Mouse (Mus musculus): ENCODE measurements around the gene Stap2. TPM values are rescaled to one million over a fixed set of nuclear protein-coding genes. Genes with fewer than 3 reads are reported as not detected.
A peak's percentile ranks its signal among the peaks of the same experiment; 100 is the strongest.

Stap2 gene
- 6.5 and 6.8 TPM in 2 replicates for polyA plus RNA-seq (2015; fragmentation: Nextera tagmentation; extraction: Ambion mirVana)

DNA sequence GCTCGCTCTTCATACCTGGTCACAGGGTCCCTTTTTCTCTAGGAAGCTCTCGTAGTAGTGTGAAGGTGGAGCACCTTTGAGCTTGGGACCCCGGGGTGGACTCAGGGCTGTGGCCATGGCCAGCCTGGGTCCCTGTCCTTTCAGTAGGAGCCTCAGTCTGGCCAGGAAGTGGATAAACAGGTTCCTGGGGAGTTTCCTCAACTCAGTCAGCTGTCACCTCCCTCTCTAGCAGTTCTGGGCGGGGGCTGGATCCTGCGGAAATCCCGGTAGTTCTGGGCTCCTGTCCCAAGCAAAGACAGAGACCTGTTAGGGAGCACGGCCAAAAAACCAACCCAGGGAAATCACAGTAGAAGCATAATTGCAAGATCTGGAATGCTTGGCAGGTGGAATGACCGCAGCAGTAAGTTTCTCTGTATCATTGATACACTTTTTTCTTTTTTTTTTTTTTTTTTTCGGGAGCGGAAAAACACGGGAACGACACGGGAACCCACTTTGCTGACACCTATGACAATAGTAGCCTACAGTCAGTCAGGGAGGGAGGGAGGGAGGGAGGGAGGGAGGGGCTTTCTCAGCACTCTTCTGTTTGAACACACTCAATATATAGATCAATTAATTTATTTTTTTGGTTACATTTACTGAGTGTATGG, at the start of gene Stap2, which contains the start of gene Mpnd:
Stap2 (minus strand) TSS at position 170 of the 647 bp plus-strand sequence.
Mpnd (plus strand) TSS at position 297 of the 647 bp plus-strand sequence.
- WGBS, result 50% methylated on average over 13 of the region's 13 CpGs

GRCm38 (mm10) chr17:56054938-56055337, 49.6 kb upstream of the Stap2 start:
- H3K27ac ChIP-seq (ENCODE audit: low read depth, low read length), result no peak overlapping the region
- H3K4me1 ChIP-seq (ENCODE audit: control insufficient read depth, insufficient read depth, low read depth, low read length), result no peaks in the 10 kb centered on the region
- no peak for ATAC-seq
- H3K36me3 ChIP-seq (ENCODE audit: control insufficient read depth, insufficient read depth, low read length), result peaks cover 6% of the 10 kb centered on the region
- no peak overlapping the region for H3K9ac ChIP-seq (ENCODE audit: low read depth, low read length)
- no peaks in the 10 kb centered on the region for H3K27me3 ChIP-seq (replicated peaks; ENCODE audit: control insufficient read depth, insufficient read depth, low read length)
- no peaks in the 10 kb centered on the region for H3K9me3 ChIP-seq (ENCODE audit: control insufficient read depth, low read length)
- no peak overlapping the region for H3K4me2 ChIP-seq (ENCODE audit: low read length)
- no peak overlapping the region for H3K4me3 ChIP-seq (ENCODE audit: low read length)

More for the DNA sequence above, at the start of gene Stap2, which contains the start of gene Mpnd:
- Histone ChIP-seq H3K4me2 (ENCODE audit: low read length) (no peak within 1 kb of the TSS), H3K36me3 (ENCODE audit: control insufficient read depth, insufficient read depth, low read length) (no peaks in the 10 kb centered on the region), H3K27me3 (replicated peaks; ENCODE audit: control insufficient read depth, insufficient read depth, low read length) (peaks cover 1% of the 10 kb centered on the region), H3K9me3 (ENCODE audit: control insufficient read depth, low read length) (no peaks in the 10 kb centered on the region), H3K27ac (ENCODE audit: low read depth, low read length) (no peak within 1 kb of the TSS), H3K9ac (ENCODE audit: low read depth, low read length) (no peak within 1 kb of the TSS; the same call in 1 of the 2 replicates), H3K4me3 (ENCODE audit: low read length) (peak within 1 kb of the TSS; percentile 8; the same call in 1 of the 2 replicates), H3K4me1 (ENCODE audit: control insufficient read depth, insufficient read depth, low read depth, low read length) (peaks cover 13% of the 10 kb centered on the region)
- no peak for ATAC-seq

GRCm38 (mm10) chr17:56051369-56051768, 46.0 kb upstream of the Stap2 start:
- Histone ChIP-seq H3K27ac (ENCODE audit: low read depth, low read length) (no peak overlapping the region), H3K4me1 (ENCODE audit: control insufficient read depth, insufficient read depth, low read depth, low read length) (no peaks in the 10 kb centered on the region), H3K9ac (ENCODE audit: low read depth, low read length) (no peak overlapping the region), H3K27me3 (replicated peaks; ENCODE audit: control insufficient read depth, insufficient read depth, low read length) (no peaks in the 10 kb centered on the region), H3K9me3 (ENCODE audit: control insufficient read depth, low read length) (no peaks in the 10 kb centered on the region), H3K4me3 (ENCODE audit: low read length) (no peak overlapping the region), H3K4me2 (ENCODE audit: low read length) (no peak overlapping the region), H3K36me3 (ENCODE audit: control insufficient read depth, insufficient read depth, low read length) (peaks cover 3% of the 10 kb centered on the region; the same call in 1 of the 2 replicates)
- WGBS, result 89% methylated on average over 5 of the region's 5 CpGs
- no peak for ATAC-seq

DNA sequence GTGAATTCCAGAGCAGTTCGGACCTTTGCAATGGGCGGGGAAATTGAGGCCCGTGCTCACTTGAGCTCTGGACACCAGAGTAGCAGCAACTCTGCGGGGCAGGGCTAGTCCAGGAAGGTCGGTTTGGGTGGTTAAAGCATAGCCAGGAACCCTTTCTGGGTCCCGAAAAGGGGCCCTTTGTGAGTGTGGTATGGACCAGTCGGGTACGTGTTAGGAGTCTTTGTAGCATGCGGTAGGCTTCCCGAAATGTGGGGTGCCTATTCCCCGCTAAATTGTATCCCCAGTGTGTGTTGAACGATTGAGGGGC, 35.4 kb upstream of the Stap2 start:
- H3K4me1 ChIP-seq (ENCODE audit: control insufficient read depth, insufficient read depth, low read depth, low read length), result peaks cover 9% of the 10 kb centered on the region
- no peaks in the 10 kb centered on the region for H3K36me3 ChIP-seq (ENCODE audit: control insufficient read depth, insufficient read depth, low read length)
- ATAC-seq, result no peak
- H3K4me2 ChIP-seq (ENCODE audit: low read length), result peak overlapping the region; percentile 98
- peak overlapping the region; percentile 73 for H3K9ac ChIP-seq (ENCODE audit: low read depth, low read length)
- WGBS, result 2% methylated on average over 12 of the region's 12 CpGs
- peak overlapping the region; percentile 91 for H3K4me3 ChIP-seq (ENCODE audit: low read length)
- no peaks in the 10 kb centered on the region for H3K27me3 ChIP-seq (replicated peaks; ENCODE audit: control insufficient read depth, insufficient read depth, low read length)
- no peaks in the 10 kb centered on the region for H3K9me3 ChIP-seq (ENCODE audit: control insufficient read depth, low read length)
- H3K27ac ChIP-seq (ENCODE audit: low read depth, low read length), result no peak overlapping the region

GRCm38 (mm10) chr17:56040030-56040856, 34.9 kb upstream of the Stap2 start, which contains the start of gene Chaf1a:
Chaf1a (plus strand) TSS chr17:56040439.
- no peaks in the 10 kb centered on the region for H3K27me3 ChIP-seq (replicated peaks; ENCODE audit: control insufficient read depth, insufficient read depth, low read length)
- WGBS, result under 1% methylated on average over 68 of the region's 68 CpGs
- peak within 1 kb of the TSS; percentile 98 for H3K4me2 ChIP-seq (ENCODE audit: low read length)
- H3K4me3 ChIP-seq (ENCODE audit: low read length), result peak within 1 kb of the TSS; percentile 91
- peak within 1 kb of the TSS; percentile 54; the same call in 1 of the 2 replicates for H3K27ac ChIP-seq (ENCODE audit: low read depth, low read length)
- no peaks in the 10 kb centered on the region for H3K36me3 ChIP-seq (ENCODE audit: control insufficient read depth, insufficient read depth, low read length)
- H3K4me1 ChIP-seq (ENCODE audit: control insufficient read depth, insufficient read depth, low read depth, low read length), result peaks cover 15% of the 10 kb centered on the region
- H3K9me3 ChIP-seq (ENCODE audit: control insufficient read depth, low read length), result no peaks in the 10 kb centered on the region
- ATAC-seq, result peak; percentile 87
- peak within 1 kb of the TSS; percentile 73 for H3K9ac ChIP-seq (ENCODE audit: low read depth, low read length)

GRCm38 (mm10) chr17:56039345-56039744, 34.0 kb upstream of the Stap2 start:
- WGBS, result 81% methylated on average over 4 of the region's 4 CpGs
- no peaks in the 10 kb centered on the region for H3K36me3 ChIP-seq (ENCODE audit: control insufficient read depth, insufficient read depth, low read length)
- peaks cover 19% of the 10 kb centered on the region for H3K4me1 ChIP-seq (ENCODE audit: control insufficient read depth, insufficient read depth, low read depth, low read length)
- no peak overlapping the region for H3K27ac ChIP-seq (ENCODE audit: low read depth, low read length)
- no peaks in the 10 kb centered on the region for H3K27me3 ChIP-seq (replicated peaks; ENCODE audit: control insufficient read depth, insufficient read depth, low read length)
- no peak overlapping the region; the same call in 1 of the 2 replicates for H3K4me3 ChIP-seq (ENCODE audit: low read length)
- H3K9ac ChIP-seq (ENCODE audit: low read depth, low read length), result no peak overlapping the region
- no peak for ATAC-seq
- no peaks in the 10 kb centered on the region for H3K9me3 ChIP-seq (ENCODE audit: control insufficient read depth, low read length)
- peak overlapping the region; percentile 98 for H3K4me2 ChIP-seq (ENCODE audit: low read length)

DNA sequence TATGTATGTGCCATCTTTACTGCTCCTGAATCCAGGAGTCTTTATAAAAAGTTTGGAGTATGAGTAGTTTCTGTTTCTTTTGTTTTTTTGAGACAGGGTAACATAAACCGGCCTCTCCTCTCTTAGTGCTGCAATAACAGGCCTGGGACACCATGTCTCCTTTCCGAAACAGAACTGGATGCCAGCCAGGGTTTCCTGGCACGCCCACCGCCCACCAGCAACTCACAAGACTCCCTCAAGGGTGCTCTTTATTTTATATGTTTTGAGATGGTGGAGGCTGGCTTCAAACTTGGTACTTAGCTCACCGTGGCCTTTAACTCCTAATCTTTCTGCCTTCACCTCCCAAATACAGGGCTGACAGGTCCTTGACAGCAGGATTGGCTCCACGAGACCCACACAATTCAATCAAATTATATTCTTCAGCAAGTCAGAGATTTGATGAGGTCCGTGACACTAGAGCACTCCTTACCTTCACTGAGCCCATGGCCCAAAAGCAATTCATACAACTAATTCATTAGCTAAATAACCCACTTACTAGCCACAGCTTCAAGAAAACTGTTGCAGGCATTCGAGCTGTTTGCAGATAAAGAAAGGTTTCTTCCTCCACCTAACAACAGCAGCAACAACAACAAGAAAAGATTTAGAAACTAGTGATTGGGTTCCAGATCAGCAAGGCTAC, 33.3 kb upstream of the Stap2 start:
- no peak overlapping the region for H3K9ac ChIP-seq (ENCODE audit: low read depth, low read length)
- H3K4me2 ChIP-seq (ENCODE audit: low read length), result no peak overlapping the region
- ATAC-seq, result no peak
- no peak overlapping the region for H3K27ac ChIP-seq (ENCODE audit: low read depth, low read length)
- WGBS, result 85% methylated on average over 8 of the region's 8 CpGs
- H3K27me3 ChIP-seq (replicated peaks; ENCODE audit: control insufficient read depth, insufficient read depth, low read length), result no peaks in the 10 kb centered on the region
- H3K4me3 ChIP-seq (ENCODE audit: low read length), result no peak overlapping the region
- no peaks in the 10 kb centered on the region for H3K36me3 ChIP-seq (ENCODE audit: control insufficient read depth, insufficient read depth, low read length)
- H3K4me1 ChIP-seq (ENCODE audit: control insufficient read depth, insufficient read depth, low read depth, low read length), result peaks cover 19% of the 10 kb centered on the region
- no peaks in the 10 kb centered on the region for H3K9me3 ChIP-seq (ENCODE audit: control insufficient read depth, low read length)

- Histone ChIP-seq H3K4me1 (ENCODE audit: control insufficient read depth, insufficient read depth, low read depth, low read length) (peaks cover 30% of the 10 kb centered on the region), H3K9ac (ENCODE audit: low read depth, low read length) (peak overlapping the region; percentile 52), H3K4me2 (ENCODE audit: low read length) (peak overlapping the region; percentile 57), H3K27ac (ENCODE audit: low read depth, low read length) (0 out of 2 replicates have a peak overlapping the region, but pooled peaks have one; percentile 29), H3K4me3 (ENCODE audit: low read length) (peak overlapping the region; percentile 80), H3K9me3 (ENCODE audit: control insufficient read depth, low read length) (no peaks in the 10 kb centered on the region), H3K27me3 (replicated peaks; ENCODE audit: control insufficient read depth, insufficient read depth, low read length) (no peaks in the 10 kb centered on the region), H3K36me3 (ENCODE audit: control insufficient read depth, insufficient read depth, low read length) (0 out of 2 replicates have a peak, but pooled peaks cover 3% of the 10 kb centered on the region)
- ATAC-seq, result peak; percentile 32
- WGBS, result 35% methylated on average over 13 of the region's 13 CpGs
Observed at GRCm38 (mm10) chr17:56036901-56037287, 31.5 kb upstream of the Stap2 start.

Measured in hindbrain, embryonic 16.5 days (tissue).